Mouse (Mus musculus): ENCODE measurements around the gene E030025P04Rik.

Gene E030025P04Rik

GRCm38 (mm10) chr11:109100266-109100665, 43.9 kb downstream of the E030025P04Rik start:
- DNase-seq = no peak

DNA sequence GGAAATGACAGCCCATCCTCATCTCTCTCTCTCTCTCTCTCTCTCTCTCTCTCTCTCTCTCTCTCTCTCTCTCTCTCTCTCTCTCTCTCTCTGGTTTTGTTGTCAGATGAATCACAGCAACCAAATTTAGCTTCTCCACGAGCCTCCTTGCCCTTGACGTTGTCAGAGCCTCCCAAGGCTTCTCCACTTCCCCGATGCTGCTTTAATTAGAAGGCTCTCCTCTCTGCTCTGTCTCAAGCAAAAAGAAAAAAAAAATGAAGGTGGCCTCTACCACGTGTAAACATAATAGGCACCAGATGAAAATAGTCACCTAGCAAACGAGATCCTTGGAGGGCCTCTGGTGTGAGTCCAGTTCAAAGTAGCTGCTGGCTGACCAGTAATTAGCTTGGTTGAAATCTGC, 52.3 kb downstream of the E030025P04Rik start:
- DNase-seq = no peak
